Mouse (Mus musculus) kidney, adult 2 months (tissue): ENCODE data around the gene Pycr1.

Experiments
- CTCF ChIP-seq: fragments of 200-500 bp; conservative IDR thresholded peaks from 2 replicates; pipeline ENCODE4 v1.5.1; 2011; ENCODE audit warnings: low read depth, mild to moderate bottlenecking, control low read depth, low read length, moderate library complexity, mixed read lengths; ENCODE audit not compliant: insufficient read depth, insufficient read length
- POLR2A ChIP-seq: fragments of 200-500 bp; IDR thresholded peaks from one replicate; pipeline ENCODE4 v1.6.1; 2011; ENCODE audit warnings: low read depth, low read length, control low read depth

DNA sequence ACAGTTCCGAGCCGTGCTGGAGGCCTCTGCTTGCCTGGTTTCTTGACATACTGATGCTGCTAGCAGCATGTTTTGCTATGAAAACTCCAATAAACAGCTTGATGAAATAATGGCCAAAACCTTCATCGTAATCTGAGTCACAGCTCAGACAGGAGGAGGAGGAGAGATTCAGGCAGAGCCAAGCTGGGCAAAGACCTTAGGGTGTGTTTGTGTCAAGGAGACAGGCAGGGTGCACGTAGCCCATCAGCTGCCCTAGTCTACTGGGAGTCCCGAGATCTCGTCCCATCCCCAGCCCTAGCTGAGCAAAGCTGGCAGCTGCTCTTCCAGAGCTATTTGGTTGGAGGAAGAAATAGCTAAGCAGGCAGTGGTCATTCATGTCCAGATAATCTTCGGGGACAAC is 37.9 kb downstream of the Pycr1 start:
- TF ChIP-seq CTCF (no peak), POLR2A (no peak)
